Mouse (Mus musculus): ENCODE measurements around the gene Brca1. TPM values are rescaled to one million over a fixed set of nuclear protein-coding genes. Genes with fewer than 3 reads are reported as not detected.
"Not testable (repeated sequence)": the region's sequence is repeated elsewhere in the genome, so short reads cannot be mapped to it uniquely, and the experiment has no call there.

Brca1 gene
- 1 to 10 TPM; 8.1 to 8.3 TPM for total RNA-seq (2021)
- long read RNA-seq, experiment 1, partial matches to known transcripts, result 0 of 1 reads
- long read RNA-seq, experiment 1, other reads (novel, unspliced or antisense), result 1 of 1 reads
- long read RNA-seq, experiment 2, partial matches to known transcripts, result 1 of 4 reads
- long read RNA-seq, experiment 2, other reads (novel, unspliced or antisense), result 3 of 4 reads

DNA sequence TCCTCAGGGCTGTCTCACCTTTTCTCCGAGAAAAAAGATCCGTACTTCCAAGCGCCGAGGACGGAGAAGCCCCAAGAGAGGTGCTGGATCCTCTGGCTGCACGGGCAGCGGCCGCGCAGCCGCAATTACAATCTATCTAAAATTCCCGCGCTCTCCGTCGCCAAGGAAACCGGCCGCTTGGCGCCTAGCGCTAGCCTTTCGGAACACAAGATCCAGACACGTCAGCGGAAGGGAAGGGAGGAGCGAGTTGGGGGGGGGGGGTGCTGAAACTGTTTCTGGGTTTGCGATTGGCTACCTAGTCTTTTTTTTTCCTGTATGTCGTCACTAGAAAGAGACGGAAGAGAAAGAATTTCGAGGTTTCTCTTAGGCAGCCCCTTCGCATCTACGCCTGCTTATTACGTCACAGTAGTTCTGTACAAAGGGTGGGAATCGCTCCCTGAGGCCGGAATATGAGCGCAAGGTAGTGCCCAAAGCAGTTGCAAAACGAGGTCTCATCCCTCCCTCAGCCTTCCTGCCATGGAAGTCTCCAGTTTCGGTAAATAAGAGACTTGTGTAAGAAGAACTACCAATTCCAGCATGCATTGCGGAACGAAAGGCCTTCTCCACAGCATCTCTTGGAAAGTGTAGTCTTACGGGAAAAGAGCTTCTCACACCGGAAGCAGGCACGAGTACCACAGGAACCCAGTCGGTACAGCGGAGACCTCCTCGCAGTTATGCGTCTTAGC, at the start of gene Brca1, which contains the start of gene Nbr1:
TSS of gene Brca1 (minus strand) at position 205 of the 725 bp plus-strand sequence.
TSS of gene Nbr1 (plus strand) at position 399 of the 725 bp plus-strand sequence.
- peak; percentile 96 for DNase-seq

DNA sequence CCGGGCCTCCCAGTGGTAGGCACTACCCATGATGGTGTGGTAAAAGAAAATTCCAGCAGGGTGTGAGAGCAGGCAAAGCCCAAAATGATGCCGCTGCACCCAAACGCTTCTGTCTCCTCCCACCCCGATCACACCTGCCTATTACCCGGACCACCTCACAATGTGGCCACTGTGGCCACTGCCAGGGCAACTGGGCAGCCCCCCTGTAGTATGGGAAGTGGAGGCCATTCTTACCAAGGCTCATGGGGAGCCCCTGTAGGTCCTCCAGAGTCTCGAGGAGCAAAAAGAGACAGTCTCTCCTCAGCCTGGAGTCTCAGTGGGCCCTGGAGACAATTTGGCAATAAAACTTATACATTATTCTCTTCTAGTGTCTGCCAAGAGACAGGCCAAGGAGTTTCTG, 47.4 kb upstream of the Brca1 start, which contains the start of gene Gm11634:
TSS of gene Gm11634 (minus strand) at position 101 of the 400 bp plus-strand sequence.
- DNase-seq, result no peak

DNA sequence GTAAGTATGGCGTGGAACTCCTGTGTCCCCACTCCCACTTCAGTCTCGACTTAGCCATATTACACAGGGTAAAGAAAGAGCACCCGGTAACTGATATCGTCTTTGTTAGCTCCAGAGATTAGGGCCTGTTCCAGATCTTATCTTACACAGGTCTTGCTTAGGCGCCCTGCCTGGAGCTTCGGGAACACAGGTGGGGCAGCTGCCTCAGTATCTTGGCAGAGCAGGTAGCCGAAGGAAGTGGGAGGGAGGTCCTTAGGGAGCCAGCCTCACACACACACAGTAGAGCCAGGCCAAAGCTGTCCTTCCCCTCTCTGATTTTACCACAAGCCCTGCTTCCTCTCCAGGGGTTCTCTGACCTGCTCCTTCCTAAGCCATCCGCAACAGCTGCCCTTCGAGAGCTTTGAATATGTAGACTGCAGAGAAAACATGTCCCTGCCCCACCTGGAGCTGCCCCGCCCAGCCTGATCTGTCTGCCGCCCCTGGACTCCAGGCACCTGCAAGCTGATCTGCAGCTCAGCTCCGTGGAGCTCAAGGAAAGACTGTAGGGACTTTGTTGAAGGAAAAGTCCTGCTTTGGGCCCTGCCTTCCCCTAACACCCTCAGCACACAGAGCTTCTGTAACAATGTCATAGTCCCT, 38.4 kb upstream of the Brca1 start:
- no peak for DNase-seq

DNA sequence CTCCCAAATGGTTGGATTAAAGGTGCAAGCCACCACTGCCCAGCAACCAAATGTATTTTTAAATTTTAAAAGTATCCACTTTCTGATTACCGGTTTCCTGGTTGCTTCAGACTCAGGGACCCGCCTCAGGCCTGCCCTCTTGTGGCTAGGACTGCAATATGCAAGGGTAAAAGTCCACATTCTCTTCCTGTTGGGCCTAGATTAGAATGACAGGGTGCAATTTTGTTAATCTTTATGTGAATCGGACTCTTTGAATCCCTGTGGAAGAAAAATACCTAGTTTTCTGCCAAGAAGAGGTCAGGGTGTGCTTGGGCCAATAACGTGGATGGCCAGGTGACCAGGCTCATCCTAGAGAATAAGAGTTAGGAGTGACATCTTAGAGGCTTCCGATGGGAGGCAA, 37.7 kb upstream of the Brca1 start:
- peak; percentile 70 for DNase-seq

DNA sequence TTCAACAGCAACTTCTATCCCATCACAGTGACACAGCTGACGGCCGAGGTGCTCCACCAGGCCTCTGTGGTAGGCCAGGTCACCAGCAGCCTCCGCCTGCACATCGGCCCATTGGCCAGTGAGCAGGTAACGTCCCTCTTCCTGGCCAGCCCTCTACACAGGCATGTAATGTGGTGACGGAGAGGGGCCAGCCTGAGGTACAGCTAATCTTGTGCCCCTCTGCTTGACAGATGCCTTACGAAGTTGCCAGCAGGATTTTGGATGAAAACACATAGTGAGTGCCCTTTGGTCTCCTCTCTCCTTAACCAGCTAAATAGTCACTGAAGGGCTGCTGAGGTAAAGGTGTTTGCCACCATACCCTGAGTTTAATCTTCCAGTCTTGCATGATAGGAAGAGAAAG, 37.1 kb upstream of the Brca1 start:
- no peak for DNase-seq

DNA sequence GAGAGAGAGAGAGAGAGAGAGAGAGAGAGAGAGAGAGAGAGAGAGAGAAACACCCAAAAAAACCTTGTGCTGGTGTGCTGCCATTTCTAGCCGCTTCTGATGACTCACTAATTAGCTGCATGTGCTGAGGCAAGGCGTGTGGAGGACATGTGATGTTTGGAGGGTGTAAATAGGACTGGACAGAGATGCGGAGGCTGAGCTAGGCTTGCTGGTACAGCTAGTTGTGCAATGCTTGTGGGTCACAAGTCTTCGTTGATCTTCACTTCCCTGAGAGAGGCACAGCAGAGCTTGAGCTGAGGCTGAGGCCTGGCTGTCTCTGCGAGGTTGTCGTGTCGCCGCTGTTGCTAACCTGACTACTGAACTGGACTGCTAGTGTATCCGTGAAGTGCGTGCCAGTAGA, 35.9 kb upstream of the Brca1 start:
- DNase-seq, result peak; percentile 12

DNA sequence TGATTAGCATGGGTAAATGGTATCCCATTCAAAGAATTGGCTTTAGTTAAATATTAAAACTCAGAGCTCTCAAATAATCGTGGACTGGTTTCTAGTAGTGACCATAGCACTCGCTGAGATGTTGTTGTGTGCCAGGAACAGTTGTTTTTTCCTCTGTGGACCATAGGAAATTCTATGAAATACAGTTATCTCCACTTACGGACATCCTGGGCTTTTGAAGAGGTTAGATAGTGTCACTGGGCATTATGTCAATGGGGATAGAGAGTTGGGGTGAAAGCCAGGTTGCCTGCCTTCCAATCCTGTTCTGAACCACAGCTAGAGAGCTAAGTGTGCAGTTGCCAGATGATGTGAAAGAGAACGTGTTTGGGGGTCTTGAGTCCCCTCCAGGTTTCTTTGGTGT, 34.0 kb upstream of the Brca1 start:
- DNase-seq, result no peak

DNA sequence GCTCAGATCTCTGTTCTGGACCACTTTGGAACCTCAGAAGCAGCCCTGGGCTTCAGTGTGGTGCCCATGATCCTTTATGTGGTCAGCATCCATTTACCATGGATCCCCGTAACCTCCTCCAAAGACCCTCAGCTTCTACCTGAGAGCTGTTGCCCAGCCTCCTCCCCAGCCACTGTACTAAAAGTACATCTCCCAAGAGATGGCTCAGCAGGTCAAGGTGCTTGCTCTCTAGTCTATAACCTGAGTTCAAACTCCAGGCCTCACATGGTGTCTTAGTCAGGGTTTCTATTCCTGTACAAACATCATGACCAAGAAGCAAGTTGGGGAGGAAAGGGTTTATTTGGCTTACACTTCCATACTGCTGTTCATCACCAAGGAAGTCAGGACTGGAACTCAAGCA, 33.3 kb upstream of the Brca1 start:
- not testable (repeated sequence) for DNase-seq

DNA sequence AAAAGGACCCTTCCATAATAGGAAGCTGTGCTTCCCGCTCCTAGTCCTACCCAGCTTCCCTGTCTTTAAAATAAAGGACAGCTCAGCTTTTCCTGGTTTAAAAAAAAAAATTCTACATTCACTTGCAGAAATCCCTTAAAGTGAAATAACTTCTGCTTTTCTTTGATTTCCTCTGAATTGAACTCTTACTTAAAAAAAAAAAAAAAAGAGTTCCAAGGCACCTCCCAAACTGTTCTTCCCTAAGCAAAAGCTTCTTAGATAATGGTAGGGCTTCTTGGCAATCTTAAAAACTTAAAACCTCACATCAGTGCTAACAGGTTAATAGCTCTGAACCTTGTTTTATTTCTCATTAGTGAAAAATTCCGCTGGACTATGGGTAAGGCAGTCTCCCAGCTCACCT, 31.4 kb upstream of the Brca1 start:
- no peak for DNase-seq

DNA sequence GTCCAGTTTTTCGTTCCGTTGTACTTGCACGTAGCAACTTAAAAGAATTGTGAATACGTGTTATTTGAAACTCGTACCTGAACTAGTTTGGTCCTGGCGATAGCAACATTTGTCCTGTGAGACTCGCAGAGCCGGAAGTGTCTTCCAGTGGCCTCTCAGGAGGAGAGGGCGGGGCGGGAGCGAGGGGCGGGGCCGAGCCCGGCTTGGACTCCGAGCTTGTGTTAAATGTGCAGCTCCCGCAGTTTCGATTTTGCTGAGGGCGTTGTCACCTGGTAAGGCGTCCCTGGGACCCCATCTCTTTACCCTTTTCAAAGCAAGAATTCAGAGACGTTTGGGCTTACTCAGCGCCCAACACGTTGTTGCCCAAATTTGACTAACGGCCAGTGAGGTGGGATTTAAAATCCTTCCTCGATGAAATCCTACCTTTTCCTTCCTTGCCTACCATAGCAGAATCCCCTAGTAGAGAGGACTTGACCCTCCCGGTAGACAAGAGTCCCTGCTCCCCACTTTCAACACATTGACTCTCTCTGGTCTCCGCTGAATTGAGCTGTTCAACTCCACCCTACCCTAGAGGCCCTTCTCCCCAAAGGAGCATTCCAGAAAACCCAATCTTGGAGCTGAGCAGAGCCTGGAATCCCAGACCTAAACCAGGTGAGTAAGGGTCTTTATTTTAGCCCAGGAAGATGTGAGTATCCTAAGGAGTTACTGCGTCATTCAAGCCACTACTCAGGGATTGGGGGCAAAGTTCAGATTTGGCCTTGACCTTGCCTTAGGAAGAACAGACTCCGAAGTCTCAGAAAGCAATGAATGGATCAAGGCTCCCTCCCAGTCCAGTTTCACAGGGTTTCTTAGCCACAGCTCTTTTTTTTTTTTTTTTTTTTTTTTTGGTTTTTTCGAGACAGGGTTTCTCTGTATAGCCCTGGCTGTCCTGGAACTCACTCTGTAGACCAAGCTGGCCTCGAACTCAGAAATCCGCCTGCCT, 30.6 kb upstream of the Brca1 start, which contains the start of gene Tmem106a:
TSS of gene Tmem106a (plus strand) at position 189 of the 982 bp plus-strand sequence.
- peak; percentile 86 for DNase-seq

DNA sequence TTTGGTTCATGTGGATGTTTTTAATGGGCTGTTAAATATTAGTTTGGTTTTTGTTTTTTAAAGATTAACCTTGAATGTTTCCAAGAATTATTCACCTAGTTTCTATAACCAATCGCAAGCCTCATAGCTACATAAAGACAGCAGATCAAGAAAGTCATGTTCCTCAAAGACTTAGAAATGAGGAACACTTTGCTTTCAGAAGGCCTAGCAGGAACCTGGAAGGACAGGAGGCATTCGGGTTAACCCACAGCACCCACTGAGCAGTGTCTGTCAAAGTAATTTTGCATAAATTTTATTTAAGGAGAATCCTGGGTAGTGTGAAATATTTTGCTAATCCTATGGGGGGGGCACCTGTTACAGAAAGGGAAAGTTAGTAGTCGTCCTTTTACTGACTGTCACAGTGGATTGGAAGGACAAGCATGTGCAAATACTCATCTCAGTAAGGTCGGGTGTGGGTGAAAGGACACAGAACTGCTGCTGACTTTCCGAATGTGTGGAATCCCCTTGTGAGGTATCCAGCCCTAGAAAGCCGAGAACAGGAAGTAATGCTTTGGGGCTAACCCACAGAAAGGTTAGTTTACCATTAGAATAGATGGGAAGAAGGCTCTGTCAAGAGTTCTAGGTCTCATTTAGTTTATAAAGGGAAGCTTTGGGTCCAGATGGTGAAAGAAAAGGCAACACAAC, 29.5 kb upstream of the Brca1 start:
- no peak for DNase-seq

DNA sequence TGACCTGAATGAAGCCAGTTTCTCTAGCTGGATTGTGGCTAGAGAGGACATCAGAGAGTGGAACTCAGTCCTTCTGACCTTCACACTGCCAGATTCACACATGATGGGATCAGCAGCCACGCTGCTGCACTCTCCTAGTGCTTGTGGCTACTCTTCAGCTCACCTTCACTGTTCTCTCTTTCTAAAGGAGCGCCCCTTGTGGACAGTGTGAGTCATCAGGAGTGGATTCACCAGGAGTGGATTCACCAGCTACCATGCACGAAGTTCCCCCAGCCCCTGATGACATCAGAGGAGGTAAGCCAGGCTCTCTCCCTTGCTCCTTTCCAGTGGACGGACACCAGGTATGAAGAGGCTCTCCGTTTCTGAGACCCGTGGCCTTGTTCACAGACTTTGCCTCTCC, 24.4 kb upstream of the Brca1 start:
- DNase-seq, result peak; percentile 2

DNA sequence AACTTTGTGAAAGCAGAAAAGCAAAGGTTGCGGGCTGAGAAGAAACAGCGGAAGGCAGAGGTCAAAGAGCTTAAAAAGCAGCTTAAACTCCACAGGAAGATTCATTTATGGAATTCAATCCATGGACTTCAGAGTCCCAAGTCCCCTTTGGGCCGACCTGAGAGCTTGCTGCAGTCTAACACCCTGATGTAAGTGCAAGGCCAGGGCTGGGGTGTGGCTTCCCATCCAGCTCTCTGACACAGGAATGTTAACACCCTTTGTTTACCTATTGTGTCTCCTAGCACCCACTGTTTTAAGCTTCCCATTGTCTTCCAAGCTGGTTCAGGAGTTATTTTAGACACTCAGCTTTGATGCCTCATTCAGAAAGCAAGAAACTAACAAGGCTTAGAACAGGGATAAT, 16.7 kb upstream of the Brca1 start:
- DNase-seq, result no peak

DNA sequence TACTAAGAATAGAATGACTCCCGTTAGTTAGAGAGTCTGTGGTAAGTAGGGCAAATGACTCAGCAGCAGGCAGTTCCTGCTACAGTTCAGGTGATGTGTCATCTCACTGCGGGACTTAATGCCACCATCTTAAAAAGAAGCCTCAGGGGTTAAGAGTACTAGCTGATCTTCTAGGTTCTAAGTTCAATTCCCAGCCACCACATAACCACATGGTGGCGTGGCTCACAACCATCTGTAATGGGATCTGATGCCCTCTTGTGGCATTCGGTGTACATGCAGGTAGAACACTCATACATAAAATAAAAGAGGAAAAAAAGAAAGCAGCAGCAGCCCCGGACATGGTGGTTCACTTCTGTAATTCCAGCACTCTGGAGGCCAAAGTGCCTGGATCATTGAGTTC, 10.6 kb upstream of the Brca1 start:
- DNase-seq, result peak; percentile 48

DNA sequence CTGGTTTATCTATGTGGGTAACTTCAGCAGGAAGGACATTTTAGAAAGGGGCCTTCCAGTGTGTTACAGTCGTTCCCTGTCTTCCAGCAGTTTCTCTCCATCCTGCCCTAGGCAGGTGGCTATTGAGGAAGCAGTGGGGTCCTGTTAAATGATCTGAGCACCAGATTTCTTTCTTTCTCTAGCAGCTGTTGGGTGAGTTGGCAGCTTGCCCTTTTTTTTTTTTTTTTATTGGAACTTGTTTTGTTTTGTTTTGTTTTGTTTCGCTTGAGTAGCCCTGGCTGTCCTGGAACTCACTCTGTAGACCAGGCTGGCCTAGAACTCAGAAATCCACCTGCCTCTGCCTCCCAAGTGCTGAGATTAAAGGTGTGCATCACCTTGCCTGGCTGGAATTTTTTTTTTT, 5.2 kb upstream of the Brca1 start:
- DNase-seq, result no peak

DNA sequence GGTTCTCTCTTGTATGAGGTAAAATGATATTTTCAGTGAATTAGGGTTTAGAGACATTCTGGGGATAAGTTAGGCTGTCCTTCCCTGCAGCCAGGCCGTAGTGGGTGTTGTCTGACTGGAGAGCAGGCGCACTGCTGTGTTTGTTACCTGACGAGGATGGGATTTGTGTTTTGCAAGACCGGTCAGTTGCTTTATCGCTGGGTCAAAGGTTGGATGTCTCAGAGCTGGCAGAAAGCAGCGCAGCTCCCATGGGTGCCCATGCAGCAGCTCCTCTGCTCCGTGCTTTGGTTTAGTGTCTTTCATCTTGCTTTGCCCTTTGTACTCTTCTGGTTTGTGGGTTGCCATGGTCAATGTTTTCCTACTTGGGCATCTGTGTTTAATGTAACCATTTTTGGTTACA, 4.8 kb upstream of the Brca1 start:
- peak; percentile 47 for DNase-seq

DNA sequence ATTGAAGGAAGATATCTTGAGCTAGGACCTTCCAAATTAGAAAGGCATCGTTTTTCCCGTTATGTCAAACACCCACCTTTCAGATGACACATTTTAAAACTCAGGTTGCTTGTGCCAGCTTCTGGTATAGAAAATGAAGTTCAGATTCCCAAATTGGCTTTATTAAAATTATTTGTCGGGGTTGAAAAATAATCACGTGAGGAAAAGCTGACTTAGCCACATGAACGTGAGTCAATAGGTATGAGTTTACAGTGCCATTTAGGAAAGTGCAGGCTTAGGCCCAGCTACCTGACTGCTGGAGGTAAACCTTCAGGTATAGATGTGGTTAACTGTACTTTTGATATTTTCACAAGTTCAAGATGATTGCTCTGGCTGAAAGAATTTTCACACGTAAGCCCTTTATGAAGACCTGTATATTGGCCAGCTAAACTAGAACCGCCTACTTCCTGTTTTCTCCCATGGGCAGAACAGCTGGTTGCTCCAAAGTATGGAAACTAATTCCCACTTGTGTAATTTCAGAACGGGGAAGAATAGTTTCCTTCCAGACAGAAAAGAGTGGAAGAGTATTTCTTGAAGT, 1.7 kb upstream of the Brca1 start:
- peak; percentile 32 for DNase-seq

DNA sequence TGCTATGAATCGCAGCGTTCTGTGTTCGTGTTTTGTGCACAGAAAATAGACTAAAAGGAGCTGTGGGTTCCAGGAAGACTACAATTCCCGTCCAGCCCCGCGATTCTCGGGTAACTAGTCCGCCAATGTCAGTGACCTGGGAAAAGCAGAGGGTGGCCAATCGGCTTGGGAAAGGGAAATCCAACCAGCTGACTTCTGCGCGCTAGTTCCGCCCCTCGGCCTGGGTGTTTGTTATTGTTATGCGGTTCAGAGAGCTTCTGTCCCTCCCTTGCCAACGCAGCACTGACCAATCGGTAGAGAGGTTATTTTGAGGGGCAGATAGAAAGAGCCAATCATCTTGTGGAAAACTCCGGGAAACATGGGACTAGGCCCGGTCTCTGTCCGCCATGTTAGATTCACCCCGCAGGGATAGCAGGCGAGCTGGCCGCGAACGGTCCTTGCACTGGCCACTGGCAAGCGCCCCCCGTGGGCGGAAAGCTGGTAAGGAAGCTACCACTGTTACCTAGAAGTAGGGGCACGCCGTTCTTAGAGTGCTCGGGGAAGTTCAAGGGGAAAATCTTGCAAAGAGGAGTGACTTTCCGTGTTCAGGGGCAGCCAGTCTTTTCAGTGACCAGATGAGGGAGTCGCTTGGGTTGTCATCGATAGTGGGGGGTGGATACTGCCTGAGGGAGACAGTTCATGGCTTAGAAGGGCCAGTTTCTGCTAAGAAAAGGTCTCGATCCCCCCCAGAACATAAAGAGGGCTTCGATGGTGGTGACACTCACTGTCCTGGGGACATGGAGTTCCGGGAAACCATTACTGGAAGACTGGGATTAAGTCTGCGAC, 933 bp upstream of the Brca1 start:
- peak; percentile 95 for DNase-seq

DNA sequence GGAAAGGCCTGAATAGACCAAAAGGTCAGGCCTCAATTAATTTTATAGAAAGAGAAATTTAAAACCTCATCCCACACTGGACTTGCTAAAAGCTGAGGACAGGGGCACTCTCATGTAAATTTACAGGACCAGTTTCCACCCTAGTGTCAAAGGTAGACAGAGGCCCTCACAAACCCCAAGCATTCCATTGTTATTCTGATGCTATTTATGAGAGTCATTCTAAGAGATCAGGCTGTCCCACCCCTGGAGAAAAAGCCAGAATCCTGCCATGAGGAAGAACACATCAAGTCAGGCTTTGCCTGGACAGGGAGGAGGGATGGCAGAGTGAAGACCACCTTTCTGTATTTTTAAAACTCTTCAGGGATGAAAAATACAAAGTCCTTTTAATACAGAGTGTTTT, 3.2 kb downstream of the Brca1 start:
- DNase-seq, result no peak

DNA sequence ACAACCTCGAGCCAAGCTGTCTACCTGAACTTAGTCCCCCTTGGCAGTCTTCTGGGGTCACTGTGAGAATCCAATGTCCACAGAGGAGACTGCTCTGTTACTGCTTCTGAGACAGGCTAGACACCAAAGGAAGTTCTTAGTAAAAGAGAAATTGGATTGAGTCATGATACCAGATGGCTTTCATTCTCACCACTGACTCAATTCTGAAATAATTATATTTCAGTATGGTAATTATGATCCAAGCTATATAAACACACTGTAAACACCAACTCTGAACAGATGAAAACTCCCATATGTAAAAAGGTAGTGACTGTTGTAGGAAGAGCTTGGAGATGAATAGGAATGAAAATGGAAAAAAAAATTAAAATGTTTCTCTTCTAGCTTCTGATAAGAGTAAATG, 7.6 kb downstream of the Brca1 start:
- DNase-seq, result no peak

Measured in adrenal gland, postnatal 10 days (tissue).